Mouse (Mus musculus): ENCODE data around the gene Slc5a2. TPM values are rescaled to one million over a fixed set of nuclear protein-coding genes. Genes with fewer than 3 reads are reported as not detected.

The Slc5a2 gene
- polyA plus RNA-seq, 1 experiment from 2014 or later = 2.2 TPM

- Histone ChIP-seq H3K27me3 (ENCODE audit: control insufficient read depth, insufficient read depth, low read length) (no peaks in the 10 kb centered on the region), H3K27ac (ENCODE audit: low read depth, low read length) (peak overlapping the region; percentile 91), H3K36me3 (ENCODE audit: control insufficient read depth, insufficient read depth, low read length) (peaks cover 32% of the 10 kb centered on the region), H3K4me1 (ENCODE audit: control insufficient read depth, insufficient read depth, low read length) (peaks cover 23% of the 10 kb centered on the region), H3K4me3 (ENCODE audit: low read length) (peak overlapping the region; percentile 58), H3K9me3 (ENCODE audit: control insufficient read depth, low read length) (no peaks in the 10 kb centered on the region), H3K9ac (ENCODE audit: low read depth, low read length) (peak overlapping the region; percentile 74), H3K4me2 (replicated peaks; ENCODE audit: low read depth, low read length) (peak overlapping the region; percentile 76)
- ATAC-seq (ENCODE audit: low FRiP score, low TSS enrichment) = peak; percentile 73
- WGBS = 2% methylated on average over 13 of the region's 13 CpGs
These were observed 18.0 kb upstream of the Slc5a2 start for GRCm38 (mm10) chr7:128247443-128247842.

DNA sequence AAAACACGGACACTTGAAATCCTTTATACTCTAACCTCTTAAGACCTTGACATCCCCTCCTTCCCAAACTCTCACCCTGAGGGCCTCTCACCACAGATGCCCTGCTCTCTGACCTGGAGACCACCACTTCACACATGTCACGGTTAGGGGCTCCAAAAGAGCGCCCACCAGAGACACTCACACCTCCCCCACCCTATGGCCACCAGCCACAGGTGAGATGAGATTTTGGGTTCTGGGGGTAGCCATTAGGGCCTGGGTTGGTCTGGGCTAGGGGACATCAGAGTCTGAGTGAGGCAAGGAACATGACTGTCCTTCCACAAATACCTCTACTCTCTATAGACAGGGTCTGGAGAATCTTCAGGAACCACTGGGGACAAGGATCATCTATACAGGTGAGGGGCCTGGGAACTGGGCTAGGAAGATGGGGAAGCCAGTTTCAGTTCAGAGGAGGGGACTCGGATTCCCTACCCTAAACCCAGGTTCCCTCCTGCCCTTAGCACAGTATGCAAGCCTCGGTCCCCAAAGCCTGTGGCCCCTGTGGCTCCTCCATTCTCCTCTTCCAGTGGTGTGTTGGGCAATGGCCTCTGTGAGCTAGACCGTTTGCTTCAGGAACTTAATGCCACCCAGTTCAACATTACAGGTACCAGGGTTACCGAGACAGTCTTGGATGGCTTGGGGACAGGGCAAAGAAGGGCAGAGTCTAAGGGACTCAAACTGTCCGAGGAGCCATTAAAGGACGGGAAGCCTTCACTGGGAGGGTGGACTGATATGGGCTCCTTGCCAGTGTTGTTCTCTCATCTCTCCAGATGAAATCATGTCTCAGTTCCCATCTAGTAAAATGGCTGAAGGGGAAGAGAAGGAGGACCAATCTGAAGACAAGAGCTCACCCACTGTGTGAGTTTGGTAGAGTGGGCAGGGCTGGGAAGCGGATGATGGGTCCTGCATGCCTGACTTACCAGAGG is 17.1 kb upstream of the Slc5a2 start:
- Histone ChIP-seq H3K9ac (ENCODE audit: low read depth, low read length) (peak overlapping the region; percentile 74; the same call in 1 of the 2 replicates), H3K4me1 (ENCODE audit: control insufficient read depth, insufficient read depth, low read length) (peaks cover 24% of the 10 kb centered on the region), H3K4me2 (replicated peaks; ENCODE audit: low read depth, low read length) (peak overlapping the region; percentile 76), H3K4me3 (ENCODE audit: low read length) (peak overlapping the region; percentile 58), H3K27ac (ENCODE audit: low read depth, low read length) (no peak overlapping the region), H3K27me3 (ENCODE audit: control insufficient read depth, insufficient read depth, low read length) (no peaks in the 10 kb centered on the region), H3K36me3 (ENCODE audit: control insufficient read depth, insufficient read depth, low read length) (peaks cover 24% of the 10 kb centered on the region), H3K9me3 (ENCODE audit: control insufficient read depth, low read length) (no peaks in the 10 kb centered on the region)
- WGBS = 79% methylated on average over 10 of the region's 10 CpGs
- no peak for ATAC-seq (ENCODE audit: low FRiP score, low TSS enrichment)

DNA sequence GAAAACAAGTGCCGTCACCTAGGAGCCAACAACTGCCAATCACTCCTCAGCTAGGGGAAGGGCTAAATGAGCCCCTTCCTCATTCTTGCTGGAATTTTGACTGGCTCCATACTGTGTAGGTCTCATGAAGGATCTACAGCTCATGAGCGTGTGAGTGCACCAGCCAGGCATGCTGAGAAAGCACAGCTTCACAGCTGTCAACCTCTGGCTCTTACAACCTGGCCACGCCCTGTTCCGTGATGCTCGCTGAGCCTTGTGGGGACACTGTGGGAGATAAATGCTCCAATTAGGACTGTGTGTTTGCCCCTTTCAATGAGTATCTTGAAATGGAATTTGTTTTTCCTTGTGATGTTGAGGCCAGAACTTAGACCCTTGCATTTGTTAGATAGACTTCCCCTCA is 15.5 kb upstream of the Slc5a2 start:
- ATAC-seq (ENCODE audit: low FRiP score, low TSS enrichment) = no peak
- H3K9me3 ChIP-seq (ENCODE audit: control insufficient read depth, low read length) = no peaks in the 10 kb centered on the region

DNA sequence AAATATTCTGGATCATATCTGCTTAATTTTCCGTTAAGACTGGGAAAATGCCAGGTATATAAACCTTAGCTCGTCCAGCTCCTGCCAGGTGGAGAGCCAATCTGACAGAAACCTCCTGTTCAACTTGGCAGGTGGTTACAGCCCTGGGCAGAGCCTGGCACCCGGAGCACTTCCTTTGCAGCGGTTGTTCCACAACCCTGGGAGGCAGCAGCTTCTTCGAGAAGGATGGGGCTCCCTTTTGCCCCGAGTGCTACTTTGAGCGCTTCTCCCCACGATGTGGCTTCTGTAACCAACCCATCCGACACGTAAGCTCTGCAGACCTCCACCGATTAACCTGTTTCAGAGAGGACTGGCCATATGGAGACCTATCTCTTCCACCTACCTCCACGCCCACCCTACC is 13.5 kb upstream of the Slc5a2 start:
- H3K4me3 ChIP-seq (ENCODE audit: low read length) = peak overlapping the region; percentile 31; the same call in 1 of the 2 replicates
- peaks cover 14% of the 10 kb centered on the region for H3K4me1 ChIP-seq (ENCODE audit: control insufficient read depth, insufficient read depth, low read length)
- WGBS = 52% methylated on average over 12 of the region's 12 CpGs
- H3K27me3 ChIP-seq (ENCODE audit: control insufficient read depth, insufficient read depth, low read length) = no peaks in the 10 kb centered on the region
- H3K36me3 ChIP-seq (ENCODE audit: control insufficient read depth, insufficient read depth, low read length) = peaks cover 10% of the 10 kb centered on the region; the same call in 1 of the 2 replicates
- peak overlapping the region; percentile 37; the same call in 1 of the 2 replicates for H3K9ac ChIP-seq (ENCODE audit: low read depth, low read length)
- H3K27ac ChIP-seq (ENCODE audit: low read depth, low read length) = no peak overlapping the region
- H3K4me2 ChIP-seq (replicated peaks; ENCODE audit: low read depth, low read length) = peak overlapping the region; percentile 48
- H3K9me3 ChIP-seq (ENCODE audit: control insufficient read depth, low read length) = no peaks in the 10 kb centered on the region
- no peak for ATAC-seq (ENCODE audit: low FRiP score, low TSS enrichment)

More for the DNA sequence above, 15.5 kb upstream of the Slc5a2 start:
- 94% methylated on average over 5 of the region's 5 CpGs for WGBS
- no peak overlapping the region for H3K27ac ChIP-seq (ENCODE audit: low read depth, low read length)
- no peak overlapping the region for H3K4me3 ChIP-seq (ENCODE audit: low read length)
- H3K4me1 ChIP-seq (ENCODE audit: control insufficient read depth, insufficient read depth, low read length) = peaks cover 24% of the 10 kb centered on the region
- no peak overlapping the region for H3K9ac ChIP-seq (ENCODE audit: low read depth, low read length)
- H3K4me2 ChIP-seq (replicated peaks; ENCODE audit: low read depth, low read length) = no peak overlapping the region
- H3K36me3 ChIP-seq (ENCODE audit: control insufficient read depth, insufficient read depth, low read length) = peaks cover 13% of the 10 kb centered on the region; the same call in 1 of the 2 replicates
- H3K27me3 ChIP-seq (ENCODE audit: control insufficient read depth, insufficient read depth, low read length) = no peaks in the 10 kb centered on the region

DNA sequence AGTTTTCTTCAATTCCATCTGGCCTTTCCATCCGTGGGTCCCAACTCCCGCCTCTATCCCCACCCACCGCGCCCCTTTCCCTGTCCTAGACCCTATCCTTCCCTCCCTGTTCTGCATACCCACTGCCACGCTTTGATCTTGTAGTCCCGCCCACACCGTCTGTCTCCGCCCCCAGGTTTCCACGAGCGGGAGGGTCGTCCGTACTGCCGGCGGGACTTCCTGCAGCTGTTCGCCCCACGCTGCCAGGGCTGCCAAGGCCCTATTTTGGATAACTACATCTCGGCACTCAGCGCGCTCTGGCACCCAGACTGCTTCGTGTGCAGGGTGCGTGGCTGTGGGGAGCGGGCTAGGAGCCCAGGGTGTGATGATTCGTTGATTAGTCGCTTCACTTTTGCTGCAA is 12.8 kb upstream of the Slc5a2 start:
- Histone ChIP-seq H3K4me3 (ENCODE audit: low read length) (peak overlapping the region; percentile 31), H3K36me3 (ENCODE audit: control insufficient read depth, insufficient read depth, low read length) (peaks cover 10% of the 10 kb centered on the region; the same call in 1 of the 2 replicates), H3K27me3 (ENCODE audit: control insufficient read depth, insufficient read depth, low read length) (no peaks in the 10 kb centered on the region), H3K4me2 (replicated peaks; ENCODE audit: low read depth, low read length) (peak overlapping the region; percentile 48), H3K4me1 (ENCODE audit: control insufficient read depth, insufficient read depth, low read length) (peaks cover 14% of the 10 kb centered on the region), H3K9ac (ENCODE audit: low read depth, low read length) (peak overlapping the region; percentile 37), H3K9me3 (ENCODE audit: control insufficient read depth, low read length) (no peaks in the 10 kb centered on the region), H3K27ac (ENCODE audit: low read depth, low read length) (no peak overlapping the region)
- WGBS = 10% methylated on average over 24 of the region's 24 CpGs
- peak; percentile 38 for ATAC-seq (ENCODE audit: low FRiP score, low TSS enrichment)

DNA sequence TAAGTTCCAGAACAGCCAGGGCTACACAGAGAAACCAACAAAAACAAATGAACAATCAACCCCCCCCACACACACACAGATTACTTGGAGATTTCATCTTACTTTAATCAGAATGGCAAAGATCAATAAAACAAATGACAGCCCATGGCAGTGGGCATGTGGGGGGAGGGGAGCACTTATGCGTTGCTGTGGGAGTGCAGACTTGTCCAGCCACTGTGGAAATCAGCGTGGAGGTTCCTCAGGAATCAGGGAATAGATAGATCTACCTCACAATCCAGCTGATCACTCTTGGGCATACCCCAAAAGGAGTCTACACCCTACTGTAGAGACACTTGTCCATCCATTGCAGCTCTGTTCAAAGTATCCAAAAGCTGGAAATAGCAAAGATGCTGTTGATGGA is 10.5 kb upstream of the Slc5a2 start:
- no peak overlapping the region for H3K4me2 ChIP-seq (replicated peaks; ENCODE audit: low read depth, low read length)
- H3K9me3 ChIP-seq (ENCODE audit: control insufficient read depth, low read length) = no peaks in the 10 kb centered on the region
- 58% methylated on average over 2 of the region's 2 CpGs for WGBS
- H3K36me3 ChIP-seq (ENCODE audit: control insufficient read depth, insufficient read depth, low read length) = peaks cover 8% of the 10 kb centered on the region; the same call in 1 of the 2 replicates
- peaks cover 14% of the 10 kb centered on the region for H3K4me1 ChIP-seq (ENCODE audit: control insufficient read depth, insufficient read depth, low read length)
- H3K9ac ChIP-seq (ENCODE audit: low read depth, low read length) = no peak overlapping the region
- H3K27me3 ChIP-seq (ENCODE audit: control insufficient read depth, insufficient read depth, low read length) = no peaks in the 10 kb centered on the region
- ATAC-seq (ENCODE audit: low FRiP score, low TSS enrichment) = no peak
- H3K4me3 ChIP-seq (ENCODE audit: low read length) = no peak overlapping the region
- no peak overlapping the region for H3K27ac ChIP-seq (ENCODE audit: low read depth, low read length)

DNA sequence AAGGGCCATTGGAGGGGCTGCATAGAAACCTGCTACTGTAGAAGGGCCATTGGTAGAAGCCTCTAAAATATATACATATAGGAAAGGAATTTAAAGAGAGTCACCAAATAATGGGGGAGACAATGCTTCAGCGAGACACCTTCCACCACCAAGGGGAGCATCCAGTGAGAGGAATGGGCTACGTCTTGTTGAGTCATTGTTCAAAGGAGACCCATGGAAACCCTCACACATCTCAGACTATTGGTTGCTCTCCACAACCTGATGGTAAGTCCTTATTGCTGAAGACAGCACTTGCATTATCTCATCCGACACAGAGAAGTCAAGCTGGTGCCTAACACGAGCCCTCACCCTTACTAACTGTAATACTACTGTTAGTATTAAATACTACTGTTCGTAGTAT is 9.7 kb upstream of the Slc5a2 start:
- 96% methylated on average over 5 of the region's 5 CpGs for WGBS
- ATAC-seq (ENCODE audit: low FRiP score, low TSS enrichment) = no peak
- no peak overlapping the region for H3K4me2 ChIP-seq (replicated peaks; ENCODE audit: low read depth, low read length)

DNA sequence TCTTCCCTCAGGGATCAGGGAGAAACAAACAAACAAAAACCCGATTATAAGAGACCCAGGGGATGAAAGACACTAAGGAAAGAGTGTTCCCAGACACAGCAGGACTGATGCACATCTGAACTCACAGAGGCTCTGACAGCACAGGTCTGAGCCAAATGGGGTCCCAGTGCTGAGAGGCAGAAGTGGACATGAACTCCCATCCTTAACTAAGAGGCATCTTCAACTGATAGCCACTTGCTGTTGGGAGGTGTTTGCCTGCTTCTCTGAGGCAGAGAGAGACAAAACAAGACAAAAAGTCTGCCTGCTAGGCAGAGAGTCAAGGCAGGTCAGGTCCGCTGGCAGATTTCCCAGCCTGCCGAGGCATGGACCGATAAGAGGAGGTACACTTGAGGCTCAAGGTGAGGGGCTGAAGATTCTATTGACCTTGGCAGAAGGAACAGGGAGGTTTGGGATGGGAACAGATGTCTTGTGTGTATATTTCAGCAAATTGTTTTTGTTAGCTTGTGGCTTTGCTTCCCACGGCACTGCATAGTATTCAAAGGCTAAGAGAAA is 8.6 kb upstream of the Slc5a2 start:
- Histone ChIP-seq H3K27ac (ENCODE audit: low read depth, low read length) (no peak overlapping the region), H3K4me3 (ENCODE audit: low read length) (no peak overlapping the region), H3K9ac (ENCODE audit: low read depth, low read length) (no peak overlapping the region), H3K36me3 (ENCODE audit: control insufficient read depth, insufficient read depth, low read length) (peaks cover under 1% of the 10 kb centered on the region; the same call in 1 of the 2 replicates), H3K9me3 (ENCODE audit: control insufficient read depth, low read length) (no peaks in the 10 kb centered on the region), H3K27me3 (ENCODE audit: control insufficient read depth, insufficient read depth, low read length) (no peaks in the 10 kb centered on the region), H3K4me1 (ENCODE audit: control insufficient read depth, insufficient read depth, low read length) (peaks cover 7% of the 10 kb centered on the region), H3K4me2 (replicated peaks; ENCODE audit: low read depth, low read length) (no peak overlapping the region)
- no peak for ATAC-seq (ENCODE audit: low FRiP score, low TSS enrichment)
- WGBS = 44% methylated on average over 5 of the region's 5 CpGs

More for the DNA sequence above, 9.7 kb upstream of the Slc5a2 start:
- Histone ChIP-seq H3K9ac (ENCODE audit: low read depth, low read length) (no peak overlapping the region), H3K4me1 (ENCODE audit: control insufficient read depth, insufficient read depth, low read length) (peaks cover 14% of the 10 kb centered on the region), H3K27me3 (ENCODE audit: control insufficient read depth, insufficient read depth, low read length) (no peaks in the 10 kb centered on the region), H3K36me3 (ENCODE audit: control insufficient read depth, insufficient read depth, low read length) (peaks cover 4% of the 10 kb centered on the region; the same call in 1 of the 2 replicates), H3K4me3 (ENCODE audit: low read length) (no peak overlapping the region), H3K27ac (ENCODE audit: low read depth, low read length) (no peak overlapping the region), H3K9me3 (ENCODE audit: control insufficient read depth, low read length) (no peaks in the 10 kb centered on the region)

- H3K4me2 ChIP-seq (replicated peaks; ENCODE audit: low read depth, low read length) = no peak overlapping the region
- no peak overlapping the region for H3K4me3 ChIP-seq (ENCODE audit: low read length)
- no peaks in the 10 kb centered on the region for H3K9me3 ChIP-seq (ENCODE audit: control insufficient read depth, low read length)
- no peaks in the 10 kb centered on the region for H3K36me3 ChIP-seq (ENCODE audit: control insufficient read depth, insufficient read depth, low read length)
- ATAC-seq (ENCODE audit: low FRiP score, low TSS enrichment) = no peak
- 80% methylated on average over 5 of the region's 5 CpGs for WGBS
- H3K9ac ChIP-seq (ENCODE audit: low read depth, low read length) = no peak overlapping the region
- no peak overlapping the region for H3K27ac ChIP-seq (ENCODE audit: low read depth, low read length)
- no peaks in the 10 kb centered on the region for H3K27me3 ChIP-seq (ENCODE audit: control insufficient read depth, insufficient read depth, low read length)
- H3K4me1 ChIP-seq (ENCODE audit: control insufficient read depth, insufficient read depth, low read length) = no peaks in the 10 kb centered on the region
These were observed 599 bp downstream of the Slc5a2 start for GRCm38 (mm10) chr7:128266056-128266455.

Measured in kidney, embryonic 14.5 days (tissue).